Mouse (Mus musculus) erythroblast, embryonic 14.5 days (primary cell): ENCODE results near the gene Chrd. TPM values are rescaled to one million over a fixed set of nuclear protein-coding genes. Genes with fewer than 3 reads are reported as not detected.

Source experiments
- H3K27me3 ChIP-seq: 2 replicates; pipeline ENCODE4 v1.6.1; 2012; ENCODE audit warnings: inconsistent platforms; ENCODE audit not compliant: control insufficient read depth
- H3K36me3 ChIP-seq: 2 replicates; pipeline ENCODE4 v1.6.1; 2012; ENCODE audit warnings: mild to moderate bottlenecking, inconsistent platforms; ENCODE audit not compliant: control insufficient read depth
- H3K4me1 ChIP-seq: 2 replicates; pipeline ENCODE4 v1.6.1; 2012; ENCODE audit warnings: inconsistent platforms; ENCODE audit not compliant: control insufficient read depth
- H3K4me3 ChIP-seq: replicated peaks from 2 replicates; pipeline ENCODE3; 2012; ENCODE audit warnings: moderate library complexity, mild to moderate bottlenecking, inconsistent platforms
- H3K9me3 ChIP-seq: 2 replicates; pipeline ENCODE4 v1.6.1; 2012; ENCODE audit warnings: low read length, inconsistent platforms, mixed read lengths; ENCODE audit not compliant: control insufficient read depth
- GATA1 ChIP-seq: IDR thresholded peaks from 2 replicates; pipeline ENCODE4 v1.6.1; 2012; ENCODE audit warnings: low read length, inconsistent platforms, mixed read lengths
- TAL1 ChIP-seq: IDR thresholded peaks from 3 replicates; pipeline ENCODE4 v1.6.1; 2012; ENCODE audit warnings: low read length, inconsistent platforms, mixed read lengths
- polyA plus RNA-seq: library from polyadenylated mRNA; stranded (reverse); fragments of >175 nt; gene quantifications from 2 replicates; pipeline ENCODE4 v1.2.3, GENCODE M21; 2012

The Chrd gene
- polyA plus RNA-seq, 1 experiment, result not detected

DNA sequence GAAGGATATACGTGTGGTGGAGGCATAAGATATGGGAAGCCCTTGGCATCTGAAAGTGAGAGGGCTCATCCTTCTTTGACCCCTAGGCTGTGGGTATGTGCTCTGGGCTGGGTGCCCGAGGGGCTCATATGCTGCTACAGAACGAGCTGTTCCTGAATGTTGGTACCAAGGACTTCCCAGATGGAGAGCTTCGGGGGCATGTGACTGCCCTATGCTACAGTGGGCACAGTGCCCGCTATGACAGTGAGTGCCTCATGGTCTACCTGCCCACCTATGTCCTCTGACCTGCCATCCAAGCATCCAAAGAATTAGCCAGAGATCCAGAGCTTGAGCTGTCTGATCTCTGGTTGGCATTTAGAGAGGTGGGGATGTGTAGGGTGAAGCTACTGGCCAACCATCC is 3.9 kb downstream of the Chrd start:
- TF ChIP-seq TAL1 (no peak), GATA1 (no peak)
- Histone ChIP-seq H3K9me3 (peaks cover 3% of the 10 kb centered on the region), H3K27me3 (peaks cover 55% of the 10 kb centered on the region), H3K4me1 (peaks cover 3% of the 10 kb centered on the region; the same call in 1 of the 2 replicates), H3K4me3 (no peak overlapping the region), H3K36me3 (no peaks in the 10 kb centered on the region)

DNA sequence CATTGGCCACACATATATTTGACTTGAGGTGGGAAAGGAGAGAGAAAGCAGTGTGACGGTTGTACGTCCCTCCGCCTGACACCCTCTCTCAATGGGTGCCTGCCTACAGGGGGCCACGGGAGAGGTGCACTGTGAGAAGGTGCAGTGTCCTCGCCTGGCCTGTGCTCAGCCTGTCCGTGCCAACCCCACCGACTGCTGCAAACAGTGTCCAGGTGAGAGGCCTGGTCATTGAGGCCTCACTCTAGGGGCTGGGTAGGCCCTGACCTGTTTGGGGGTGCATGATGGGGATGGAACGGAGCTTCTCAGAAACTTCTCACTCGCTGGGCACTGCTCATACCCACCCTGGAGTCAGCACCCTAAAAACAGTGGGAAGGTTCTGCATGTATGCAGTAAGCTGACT is 6.9 kb downstream of the Chrd start:
- H3K9me3 ChIP-seq, result no peaks in the 10 kb centered on the region; the same call in 1 of the 2 replicates
- no peaks in the 10 kb centered on the region for H3K36me3 ChIP-seq
- peaks cover 25% of the 10 kb centered on the region for H3K27me3 ChIP-seq
- TF ChIP-seq GATA1 (no peak), TAL1 (no peak)
- no peak overlapping the region for H3K4me3 ChIP-seq
- H3K4me1 ChIP-seq, result 0 out of 2 replicates have a peak, but pooled peaks cover 1% of the 10 kb centered on the region

DNA sequence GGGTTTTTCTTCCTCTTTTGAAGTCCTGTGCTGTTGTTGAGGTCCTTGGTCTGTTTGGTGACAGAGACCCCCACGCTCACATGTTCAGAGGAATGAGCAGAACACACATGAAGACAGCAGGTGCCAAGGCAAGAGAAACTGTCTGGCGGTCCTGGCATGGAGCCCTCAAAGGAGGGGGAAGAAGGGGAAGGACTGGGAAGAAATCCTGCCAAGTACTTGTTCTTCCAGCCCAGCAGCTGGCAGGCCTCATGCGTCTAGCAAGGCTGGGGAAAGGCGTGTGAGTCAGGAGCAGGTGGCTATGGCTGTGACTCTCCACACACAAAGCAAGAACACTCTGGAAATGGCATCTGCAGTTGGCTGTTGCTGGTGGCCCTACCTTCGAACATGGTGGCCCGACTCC is 13.7 kb downstream of the Chrd start:
- no peaks in the 10 kb centered on the region for H3K4me1 ChIP-seq
- H3K9me3 ChIP-seq, result no peaks in the 10 kb centered on the region
- no peak overlapping the region for H3K4me3 ChIP-seq
- H3K27me3 ChIP-seq, result peaks cover 2% of the 10 kb centered on the region; the same call in 1 of the 2 replicates
- no peaks in the 10 kb centered on the region for H3K36me3 ChIP-seq
- TF ChIP-seq TAL1 (no peak), GATA1 (no peak)

DNA sequence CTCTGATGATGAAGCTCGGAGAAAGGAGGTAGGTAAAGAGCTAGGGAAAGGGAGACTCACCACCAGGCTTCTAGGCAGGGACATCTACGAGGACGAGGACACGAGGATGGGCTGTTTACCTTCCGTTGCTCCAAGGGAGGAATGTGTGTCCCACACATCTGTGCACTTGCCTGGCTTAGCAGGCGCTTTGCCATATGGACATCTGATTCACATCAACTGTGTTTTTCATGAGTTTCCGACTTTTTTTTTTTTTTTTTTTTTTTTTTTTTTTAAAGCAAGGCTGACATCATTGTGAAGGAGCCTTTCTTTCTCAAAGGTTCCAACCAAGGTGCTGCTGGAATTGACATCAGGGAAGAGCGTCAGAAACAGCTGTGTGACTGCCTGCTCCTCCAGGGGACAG is 17.6 kb downstream of the Chrd start:
- H3K4me1 ChIP-seq, result no peaks in the 10 kb centered on the region
- no peaks in the 10 kb centered on the region for H3K36me3 ChIP-seq
- H3K9me3 ChIP-seq, result no peaks in the 10 kb centered on the region
- no peak for TF ChIP-seq GATA1
- no peak for TF ChIP-seq TAL1
- H3K27me3 ChIP-seq, result peaks cover 2% of the 10 kb centered on the region; the same call in 1 of the 2 replicates
- no peak overlapping the region for H3K4me3 ChIP-seq

DNA sequence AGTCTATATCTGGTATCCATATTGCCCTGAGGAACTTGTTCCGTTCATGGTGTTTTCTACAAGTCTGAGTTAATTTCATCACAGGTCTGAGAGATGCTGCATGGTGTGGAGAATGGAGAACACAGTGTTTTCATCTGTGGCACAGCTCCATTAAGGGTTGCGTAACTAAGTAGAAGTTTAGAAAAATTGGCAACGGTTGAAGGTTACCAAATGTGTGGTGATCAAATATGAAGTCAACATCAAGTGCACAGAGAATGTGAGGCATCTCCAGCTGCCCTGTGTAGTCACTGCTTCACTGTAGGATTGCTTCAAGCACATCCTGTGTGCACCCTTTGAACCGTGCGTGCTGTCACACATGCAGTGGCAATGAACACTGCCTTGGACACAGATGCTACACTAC is 23.1 kb downstream of the Chrd start:
- no peaks in the 10 kb centered on the region for H3K36me3 ChIP-seq
- no peaks in the 10 kb centered on the region for H3K9me3 ChIP-seq
- no peaks in the 10 kb centered on the region for H3K27me3 ChIP-seq
- TF ChIP-seq GATA1 (no peak), TAL1 (no peak)
- H3K4me3 ChIP-seq, result no peak overlapping the region
- H3K4me1 ChIP-seq, result no peaks in the 10 kb centered on the region

- no peak for TF ChIP-seq TAL1
- TF ChIP-seq GATA1, result no peak
- Histone ChIP-seq H3K27me3 (no peaks in the 10 kb centered on the region), H3K9me3 (no peaks in the 10 kb centered on the region), H3K36me3 (no peaks in the 10 kb centered on the region), H3K4me3 (no peak overlapping the region), H3K4me1 (no peaks in the 10 kb centered on the region)
These were observed 24.5 kb downstream of the Chrd start for GRCm38 (mm10) chr16:20757385-20757784.

GRCm38 (mm10) chr16:20761681-20762080 is 28.8 kb downstream of the Chrd start:
- no peak overlapping the region for H3K4me3 ChIP-seq
- H3K36me3 ChIP-seq, result no peaks in the 10 kb centered on the region
- no peaks in the 10 kb centered on the region for H3K4me1 ChIP-seq
- TF ChIP-seq GATA1 (no peak), TAL1 (no peak)
- no peaks in the 10 kb centered on the region for H3K27me3 ChIP-seq
- no peaks in the 10 kb centered on the region for H3K9me3 ChIP-seq

GRCm38 (mm10) chr16:20765244-20765643 is 32.3 kb downstream of the Chrd start:
- TF ChIP-seq TAL1 (no peak), GATA1 (no peak)
- Histone ChIP-seq H3K4me3 (no peak overlapping the region), H3K36me3 (no peaks in the 10 kb centered on the region), H3K27me3 (no peaks in the 10 kb centered on the region), H3K9me3 (no peaks in the 10 kb centered on the region), H3K4me1 (no peaks in the 10 kb centered on the region)

GRCm38 (mm10) chr16:20775021-20775420 is 42.1 kb downstream of the Chrd start:
- Histone ChIP-seq H3K9me3 (no peaks in the 10 kb centered on the region), H3K36me3 (no peaks in the 10 kb centered on the region), H3K4me1 (no peaks in the 10 kb centered on the region), H3K4me3 (no peak overlapping the region), H3K27me3 (no peaks in the 10 kb centered on the region)
- no peak for TF ChIP-seq GATA1
- TF ChIP-seq TAL1, result no peak

DNA sequence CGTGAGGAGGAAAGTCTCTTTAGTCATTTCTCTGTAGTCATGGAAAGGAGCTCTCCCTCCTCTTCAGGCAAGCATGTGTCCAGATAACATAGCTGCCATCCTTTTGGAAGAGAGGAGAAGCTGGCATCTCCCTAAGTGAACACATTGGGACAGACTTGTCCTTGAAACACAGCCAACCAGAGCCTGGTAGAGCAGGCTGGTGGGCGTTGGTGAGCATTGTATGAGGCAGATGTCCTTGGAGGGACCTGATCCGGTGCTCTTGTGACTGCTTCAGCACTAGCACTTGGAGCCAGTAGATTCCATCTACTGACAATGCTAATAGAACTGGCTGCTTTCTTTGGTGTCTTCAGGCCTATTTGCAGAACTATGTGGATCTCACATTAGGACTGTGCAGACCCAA is 46.9 kb downstream of the Chrd start:
- Histone ChIP-seq H3K9me3 (no peaks in the 10 kb centered on the region), H3K27me3 (no peaks in the 10 kb centered on the region), H3K4me3 (no peak overlapping the region), H3K4me1 (no peaks in the 10 kb centered on the region), H3K36me3 (no peaks in the 10 kb centered on the region)
- TF ChIP-seq GATA1, result no peak
- TF ChIP-seq TAL1, result no peak
